ENCODE assay signal across 17 mouse cellular contexts in the genomic region with DNA sequence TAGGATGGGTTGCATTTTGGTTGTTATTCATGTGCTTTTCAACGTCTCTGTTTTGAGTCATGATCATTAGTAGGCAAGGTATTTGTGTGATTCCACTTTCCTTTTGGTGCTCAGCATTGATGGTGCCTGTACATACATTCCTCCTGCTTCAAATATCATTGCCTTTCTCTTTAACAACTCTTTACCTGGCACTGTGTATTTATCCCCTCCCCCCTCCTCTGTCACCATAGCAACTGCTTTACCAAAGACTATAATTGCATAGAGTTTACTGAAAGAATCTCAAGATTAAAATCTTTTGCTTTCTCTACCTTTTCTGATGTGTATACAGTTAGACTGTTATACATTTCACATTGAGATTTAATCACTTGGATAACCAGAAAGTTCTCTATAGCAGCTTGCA.
"Had no signal": no experiment of that assay in that cellular context is flagged by ENCODE, and none has a peak within 500 bp of the region (broad histone marks: within the 10 kb centered on the region; RNA-seq: fewer than 3 reads in every experiment).

No protein-coding gene starts in this region.

- H3K4me1 ChIP-seq: limb, embryonic 10.5 days; liver, embryonic 12.5 days; liver, embryonic 15.5 days; megakaryocyte, embryonic 14.5 days had no signal

- H3K9me3 ChIP-seq: limb, embryonic 10.5 days; limb, embryonic 13.5 days; liver, embryonic 12.5 days; liver, embryonic 15.5 days; lung, embryonic 15.5 days; megakaryocyte, embryonic 14.5 days; midbrain, embryonic 10.5 days had no signal

- ATAC-seq: liver, embryonic 12.5 days; midbrain, embryonic 13.5 days had no signal

- H3K4me2 ChIP-seq: limb, embryonic 13.5 days; liver, embryonic 12.5 days; liver, embryonic 15.5 days; lung, embryonic 15.5 days; midbrain, embryonic 13.5 days had no signal

- H3K27me3 ChIP-seq: limb, embryonic 13.5 days; liver, embryonic 12.5 days; liver, embryonic 15.5 days; lung, embryonic 15.5 days; megakaryocyte, embryonic 14.5 days; midbrain, embryonic 13.5 days had no signal

- H3K4me3 ChIP-seq: limb, embryonic 10.5 days; limb, embryonic 13.5 days; liver, embryonic 12.5 days; liver, embryonic 15.5 days; lung, embryonic 15.5 days; megakaryocyte, embryonic 14.5 days; midbrain, embryonic 10.5 days; midbrain, embryonic 13.5 days had no signal

- H3K36me3 ChIP-seq: liver, embryonic 15.5 days; lung, embryonic 15.5 days had no signal

- H3K9ac ChIP-seq: limb, embryonic 13.5 days; liver, embryonic 12.5 days; liver, embryonic 15.5 days; lung, embryonic 15.5 days; midbrain, embryonic 13.5 days had no signal

- H3K27ac ChIP-seq: limb, embryonic 10.5 days; limb, embryonic 13.5 days; liver, embryonic 12.5 days; liver, embryonic 15.5 days; lung, embryonic 15.5 days; midbrain, embryonic 10.5 days; midbrain, embryonic 13.5 days had no signal

- DNase-seq: kidney, adult 9 months; kidney, postnatal 14 days; kidney, postnatal 4 days; liver; lung, adult 18-20 months; lung, postnatal 10 days; lung, postnatal 36 days; thymus, adult 18-20 months; thymus, postnatal 36 days had no signal
